Comparison of ENCODE assay signal across 18 mouse cellular contexts in the genomic region with DNA sequence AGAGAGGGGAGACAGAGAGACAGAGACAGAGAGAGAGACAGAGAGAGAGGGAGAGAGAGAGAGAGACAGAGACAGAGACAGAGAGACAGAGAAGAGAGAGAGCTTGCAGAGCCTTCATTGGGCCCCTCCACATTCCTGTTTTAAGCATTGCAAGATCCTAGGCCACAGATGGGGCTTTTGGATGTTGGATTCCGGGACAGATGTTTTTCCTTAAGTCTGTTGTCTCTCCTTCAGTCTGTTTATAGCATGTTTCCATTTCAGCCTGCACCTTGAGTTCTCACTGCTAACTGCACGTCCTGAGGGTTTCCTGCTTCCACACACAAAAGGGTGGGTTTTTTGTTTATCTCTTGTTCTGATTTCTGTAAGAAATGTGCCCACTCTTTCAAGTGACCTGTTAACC.
DNase-seq lines count a peak whose midpoint lies in the region; ATAC-seq and TF ChIP-seq lines count a peak whose summit lies in the region.
"Had no signal": no experiment of that assay in that cellular context is flagged by ENCODE, and none has a peak within 500 bp of the region (broad histone marks: within the 10 kb centered on the region; RNA-seq: fewer than 3 reads in every experiment).

No protein-coding gene starts in this region.

- no peak overlapping the region for H3K9ac ChIP-seq in kidney, embryonic 16.5 days (replicated peaks; ENCODE audit: low read length)
- H3K9ac ChIP-seq in midbrain, embryonic 11.5 days (ENCODE audit: low read length), result no peak overlapping the region
- no peak overlapping the region for H3K9ac ChIP-seq in midbrain, postnatal 0 days (replicated peaks; ENCODE audit: low read length, poor library complexity, severe bottlenecking)
- H3K9ac ChIP-seq in intestine, embryonic 16.5 days (ENCODE audit: low read depth, low read length), result no peak overlapping the region
- H3K9ac ChIP-seq in hindbrain, postnatal 0 days (replicated peaks; ENCODE audit: low read length), result no peak overlapping the region
- H3K9ac ChIP-seq: heart, embryonic 13.5 days; hindbrain, embryonic 13.5 days; limb, embryonic 12.5 days; liver, embryonic 14.5 days had no signal

- TF ChIP-seq CTCF in midbrain, postnatal 0 days (IDR thresholded peaks at IDR 0.05), result no peak
- TF ChIP-seq CTCF in hindbrain, postnatal 0 days (IDR thresholded peaks at IDR 0.05; ENCODE audit: low read depth), result no peak

- WGBS in kidney, embryonic 16.5 days, result 20% methylated on average over 2 of the region's 2 CpGs
- WGBS in midbrain, embryonic 11.5 days, result 48% methylated on average over 2 of the region's 2 CpGs
- WGBS in midbrain, postnatal 0 days, result 56% methylated on average over 2 of the region's 2 CpGs
- 50% methylated on average over 2 of the region's 2 CpGs for WGBS in intestine, embryonic 16.5 days
- WGBS in hindbrain, postnatal 0 days, result 71% methylated on average over 2 of the region's 2 CpGs

- ATAC-seq in kidney, embryonic 16.5 days (ENCODE audit: low FRiP score, low TSS enrichment), result no peak
- no peak for ATAC-seq in midbrain, embryonic 11.5 days (ENCODE audit: low FRiP score)
- ATAC-seq in midbrain, postnatal 0 days (ENCODE audit: low FRiP score), result no peak
- ATAC-seq in intestine, embryonic 16.5 days, result peak; percentile 65
- ATAC-seq in hindbrain, postnatal 0 days, result no peak

- DNase-seq in kidney, postnatal 36 days, result no peak
- peak; percentile 72 for DNase-seq in midbrain, embryonic 11.5 days (ENCODE audit: low spot score, missing footprints)
- DNase-seq in midbrain, postnatal 0 days (ENCODE audit: low spot score), result no peak
- DNase-seq in ovary, postnatal 36 days (ENCODE audit: low spot score), result no peak
- DNase-seq in hindbrain, postnatal 0 days (ENCODE audit: low spot score), result no peak
- DNase-seq: B cell, adult 2 months; cerebellum, adult 8-10 months; gastrocnemius, adult 2 months; kidney, adult 11 months; kidney, postnatal 4 days had no signal

- no peak overlapping the region for H3K4me2 ChIP-seq in kidney, embryonic 16.5 days (replicated peaks; ENCODE audit: low read depth, low read length)
- no peak overlapping the region for H3K4me2 ChIP-seq in midbrain, embryonic 11.5 days
- H3K4me2 ChIP-seq in midbrain, postnatal 0 days (ENCODE audit: low read depth, low read length, poor library complexity, severe bottlenecking), result no peak overlapping the region
- no peak overlapping the region for H3K4me2 ChIP-seq in intestine, embryonic 16.5 days (ENCODE audit: low read depth, low read length)
- no peak overlapping the region for H3K4me2 ChIP-seq in hindbrain, postnatal 0 days (ENCODE audit: low read depth, low read length)
- H3K4me2 ChIP-seq: heart, embryonic 13.5 days; hindbrain, embryonic 13.5 days; limb, embryonic 12.5 days had no signal

- H3K36me3 ChIP-seq in kidney, embryonic 16.5 days (ENCODE audit: insufficient read depth, low read length), result no peaks in the 10 kb centered on the region
- no peaks in the 10 kb centered on the region for H3K36me3 ChIP-seq in midbrain, embryonic 11.5 days (ENCODE audit: control insufficient read depth, insufficient read depth, low read length)
- no peaks in the 10 kb centered on the region for H3K36me3 ChIP-seq in midbrain, postnatal 0 days (ENCODE audit: insufficient read depth, low read length)
- H3K36me3 ChIP-seq in intestine, embryonic 16.5 days (ENCODE audit: control insufficient read depth, insufficient read depth, low read length), result no peaks in the 10 kb centered on the region
- no peaks in the 10 kb centered on the region for H3K36me3 ChIP-seq in hindbrain, postnatal 0 days (ENCODE audit: insufficient read depth, low read length)
- H3K36me3 ChIP-seq: heart, embryonic 13.5 days; hindbrain, embryonic 13.5 days; limb, embryonic 12.5 days; midbrain, embryonic 10.5 days had no signal

- H3K9me3 ChIP-seq in kidney, embryonic 16.5 days (ENCODE audit: low read length), result no peaks in the 10 kb centered on the region
- H3K9me3 ChIP-seq in midbrain, embryonic 11.5 days (ENCODE audit: control insufficient read depth, low read length), result no peaks in the 10 kb centered on the region
- H3K9me3 ChIP-seq in midbrain, postnatal 0 days (ENCODE audit: low read length), result no peaks in the 10 kb centered on the region
- H3K9me3 ChIP-seq in intestine, embryonic 16.5 days (ENCODE audit: control insufficient read depth, low read length), result no peaks in the 10 kb centered on the region
- H3K9me3 ChIP-seq in hindbrain, postnatal 0 days (ENCODE audit: low read length), result no peaks in the 10 kb centered on the region
- H3K9me3 ChIP-seq: heart, embryonic 13.5 days; hindbrain, embryonic 13.5 days; limb, embryonic 12.5 days; midbrain, embryonic 10.5 days had no signal

- H3K4me3 ChIP-seq in kidney, embryonic 16.5 days (ENCODE audit: low read length), result no peak overlapping the region
- H3K4me3 ChIP-seq in midbrain, embryonic 11.5 days (ENCODE audit: low read depth, low read length), result no peak overlapping the region
- no peak overlapping the region for H3K4me3 ChIP-seq in midbrain, postnatal 0 days (ENCODE audit: low read depth, low read length)
- no peak overlapping the region for H3K4me3 ChIP-seq in intestine, embryonic 16.5 days (ENCODE audit: low read length)
- no peak overlapping the region for H3K4me3 ChIP-seq in hindbrain, postnatal 0 days (ENCODE audit: low read length)
- H3K4me3 ChIP-seq: gastrocnemius, adult 2 months; heart, embryonic 13.5 days; hindbrain, embryonic 13.5 days; limb, embryonic 12.5 days; midbrain, embryonic 10.5 days had no signal

- H3K4me1 ChIP-seq in kidney, embryonic 16.5 days (ENCODE audit: insufficient read depth, low read length), result peaks cover 14% of the 10 kb centered on the region
- no peaks in the 10 kb centered on the region for H3K4me1 ChIP-seq in midbrain, embryonic 11.5 days (ENCODE audit: control insufficient read depth, insufficient read depth, low read length)
- H3K4me1 ChIP-seq in midbrain, postnatal 0 days (ENCODE audit: insufficient read depth, low read length), result no peaks in the 10 kb centered on the region
- H3K4me1 ChIP-seq in intestine, embryonic 16.5 days (ENCODE audit: control insufficient read depth, insufficient read depth, low read length), result peaks cover 9% of the 10 kb centered on the region; the same call in 1 of the 2 replicates
- H3K4me1 ChIP-seq in hindbrain, postnatal 0 days (ENCODE audit: insufficient read depth, low read length), result no peaks in the 10 kb centered on the region
- H3K4me1 ChIP-seq: hindbrain, embryonic 13.5 days; limb, embryonic 12.5 days had no signal

- H3K27ac ChIP-seq in kidney, embryonic 16.5 days (ENCODE audit: low read length), result peak overlapping the region; percentile 38; the same call in 1 of the 2 replicates
- H3K27ac ChIP-seq in midbrain, embryonic 11.5 days (ENCODE audit: low read depth, low read length), result no peak overlapping the region
- H3K27ac ChIP-seq in midbrain, postnatal 0 days (ENCODE audit: low read depth, low read length), result no peak overlapping the region
- peak overlapping the region; percentile 4 for H3K27ac ChIP-seq in intestine, embryonic 16.5 days (ENCODE audit: low read length)
- no peak overlapping the region for H3K27ac ChIP-seq in hindbrain, postnatal 0 days
- H3K27ac ChIP-seq: gastrocnemius, adult 2 months; heart, embryonic 13.5 days; hindbrain, embryonic 13.5 days; limb, embryonic 12.5 days; liver, embryonic 14.5 days; macrophage; midbrain, embryonic 10.5 days had no signal

- H3K27me3 ChIP-seq in kidney, embryonic 16.5 days (ENCODE audit: insufficient read depth, low read length), result no peaks in the 10 kb centered on the region
- no peaks in the 10 kb centered on the region for H3K27me3 ChIP-seq in midbrain, embryonic 11.5 days (ENCODE audit: control insufficient read depth, insufficient read depth, low read length)
- no peaks in the 10 kb centered on the region for H3K27me3 ChIP-seq in midbrain, postnatal 0 days (ENCODE audit: insufficient read depth, low read length)
- no peaks in the 10 kb centered on the region for H3K27me3 ChIP-seq in intestine, embryonic 16.5 days (replicated peaks; ENCODE audit: control insufficient read depth, insufficient read depth, low read length)
- no peaks in the 10 kb centered on the region for H3K27me3 ChIP-seq in hindbrain, postnatal 0 days (ENCODE audit: insufficient read depth, low read length)
- H3K27me3 ChIP-seq: heart, embryonic 13.5 days; hindbrain, embryonic 13.5 days; limb, embryonic 12.5 days had no signal

Comparison
In these comparisons a context has a peak if more than half of its experiments do, and no peak if none do; other contexts are left out.
1. H3K27ac ChIP-seq: peak in kidney, embryonic 16.5 days (single experiment) and intestine, embryonic 16.5 days (single experiment); none in midbrain, embryonic 11.5 days (single experiment), midbrain, postnatal 0 days (single experiment) and hindbrain, postnatal 0 days (single experiment).